Mouse (Mus musculus) T-helper 1 cell (primary cell): ENCODE data around the gene Gabrg3.
"Not testable (repeated sequence)": the region's sequence is repeated elsewhere in the genome, so short reads cannot be mapped to it uniquely, and the experiment has no call there.

Experiments
- in situ Hi-C: fragments of 300-600 bp; cut with MboI, MseI; formaldehyde crosslinking; loops from one replicate; pipeline ENCODE4 v1.15.1; 2025; ENCODE audit warnings: high pct_unique_total_duplicates

Gene Gabrg3

DNA sequence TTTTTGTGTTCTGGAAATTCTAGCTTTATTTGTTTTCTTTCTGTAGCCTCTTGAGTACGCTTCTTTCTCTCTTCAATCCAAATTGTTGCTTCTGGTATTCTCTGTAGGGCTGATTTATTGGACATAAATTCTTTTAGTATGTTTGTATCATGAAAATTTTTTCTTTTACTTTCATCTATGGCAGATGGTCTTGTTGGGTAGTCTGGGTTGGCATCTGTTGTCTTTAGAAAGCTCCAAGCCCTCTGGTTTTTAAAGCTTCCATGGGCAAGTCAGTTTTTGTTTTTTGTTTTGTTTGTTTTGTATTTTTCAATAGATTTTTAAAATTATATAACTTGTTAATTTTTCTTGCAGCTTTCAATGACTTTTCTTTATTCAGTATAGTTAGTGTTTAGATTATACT lies 72.0 kb downstream of the Gabrg3 start:
- in situ Hi-C loops = no loop called here

DNA sequence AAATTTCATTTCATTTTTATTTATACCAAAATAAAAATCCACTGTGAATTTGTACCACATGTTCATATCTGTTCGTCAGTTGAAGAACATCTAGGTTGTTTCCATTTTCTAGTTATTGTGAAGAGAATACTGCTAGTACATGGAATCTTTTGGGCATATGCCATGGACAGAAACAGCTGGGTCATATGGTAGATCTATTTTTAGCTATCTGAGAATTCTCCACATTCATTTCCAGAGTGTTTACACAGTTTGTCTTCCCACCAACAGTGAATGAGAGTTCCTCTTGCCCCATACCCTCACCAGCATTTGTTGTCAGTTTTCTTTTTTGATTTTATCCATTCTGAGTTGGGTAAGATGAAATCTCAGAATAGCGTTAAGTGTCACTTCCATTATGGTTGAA lies 75.0 kb downstream of the Gabrg3 start:
- in situ Hi-C loops = no loop called here

DNA sequence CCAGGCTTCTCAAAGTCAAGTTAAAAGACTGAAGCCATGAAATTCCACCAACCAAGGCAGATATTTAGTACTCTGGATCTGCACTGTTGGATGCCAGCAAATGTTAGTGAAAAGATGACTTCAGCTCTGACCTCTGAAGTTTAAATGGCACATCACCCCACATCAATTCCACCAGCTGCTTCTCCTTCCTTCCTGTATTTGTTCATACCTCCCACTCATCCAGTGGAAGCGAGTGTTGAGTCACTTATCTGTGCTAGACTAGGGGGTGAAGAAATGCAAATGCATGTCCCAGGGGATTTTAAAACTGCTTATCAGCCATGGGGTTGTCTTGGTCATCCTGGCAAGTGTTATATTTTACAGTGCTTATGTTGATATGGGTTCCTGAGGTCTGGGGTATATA lies 79.7 kb downstream of the Gabrg3 start:
- in situ Hi-C loops = no loop called here

DNA sequence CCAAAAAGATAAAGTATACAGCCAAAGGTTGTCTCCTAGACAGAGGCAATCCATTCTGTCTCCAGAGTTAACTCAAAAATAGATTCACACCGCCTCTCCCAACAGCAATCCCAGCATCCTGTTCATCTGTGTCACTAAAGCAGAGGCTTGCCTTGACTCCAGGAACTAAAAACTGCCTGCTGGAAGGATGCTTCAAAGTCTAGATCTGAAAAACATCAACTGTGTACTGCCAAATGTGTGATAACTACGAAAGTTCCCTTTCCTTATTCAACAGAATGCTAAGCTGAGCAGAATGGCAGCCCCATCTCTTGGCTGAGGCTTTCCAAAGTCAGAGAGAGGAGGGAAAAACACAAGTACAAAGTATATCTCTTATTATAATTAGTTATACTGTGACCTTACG lies 90.3 kb downstream of the Gabrg3 start:
- in situ Hi-C loops = no loop called here

DNA sequence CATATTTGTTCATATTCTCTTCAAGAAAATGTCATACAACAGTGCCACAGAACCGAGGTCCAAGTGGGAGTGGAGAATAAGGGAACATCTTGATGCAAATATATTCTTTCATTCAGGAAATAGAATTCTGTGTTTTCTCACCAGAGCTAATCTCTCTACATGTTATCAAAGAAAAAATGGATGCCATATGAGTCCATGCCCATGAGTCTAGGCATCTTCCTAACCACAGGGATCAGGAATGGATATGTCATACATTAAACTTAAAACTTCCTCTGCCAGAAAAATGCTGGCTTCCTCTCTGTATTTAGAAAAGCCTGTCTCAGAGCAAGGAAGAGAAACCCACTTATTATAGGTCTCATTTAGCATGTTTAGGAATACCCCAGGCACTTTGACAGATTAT lies 92.9 kb downstream of the Gabrg3 start:
- in situ Hi-C loops = no loop called here

DNA sequence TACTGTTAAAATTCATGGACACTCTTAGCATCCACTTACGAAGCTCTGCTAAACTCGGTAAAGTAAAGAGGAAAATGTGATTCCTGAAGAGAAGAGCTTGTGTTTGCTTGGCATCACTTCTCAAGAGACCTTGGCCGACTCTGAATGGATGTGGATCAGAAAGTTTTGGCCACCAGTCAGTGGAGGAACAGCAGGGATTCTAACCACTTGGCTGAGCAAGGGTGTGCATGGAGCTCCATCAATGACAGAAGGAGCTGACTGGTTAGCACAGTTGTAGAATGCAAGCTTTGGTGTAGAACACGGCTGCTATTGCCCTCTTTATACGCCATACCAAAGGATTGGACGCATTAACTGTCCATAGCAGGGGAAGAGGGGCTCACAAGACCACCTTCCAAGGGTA lies 93.4 kb downstream of the Gabrg3 start:
- in situ Hi-C loops = no loop called here

DNA sequence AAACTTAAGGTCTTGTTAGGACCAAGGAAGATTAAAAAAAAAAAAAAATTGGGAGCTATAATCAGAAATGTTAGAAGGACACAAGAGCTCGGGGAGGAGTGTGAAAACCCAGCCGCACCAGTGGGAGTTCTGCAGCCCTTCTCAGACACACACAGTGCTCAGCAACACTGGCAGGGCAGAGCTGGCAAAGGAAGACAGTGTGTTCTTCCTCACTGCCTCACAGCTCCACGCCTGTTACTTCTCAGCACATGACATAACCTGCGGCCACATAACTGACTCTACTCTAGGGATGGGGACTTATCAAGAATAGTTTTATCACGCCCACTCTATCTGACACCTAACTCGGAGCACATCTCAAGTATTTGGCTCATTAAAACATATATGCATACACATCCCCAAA lies 103.8 kb downstream of the Gabrg3 start:
- in situ Hi-C loops = no loop called here

DNA sequence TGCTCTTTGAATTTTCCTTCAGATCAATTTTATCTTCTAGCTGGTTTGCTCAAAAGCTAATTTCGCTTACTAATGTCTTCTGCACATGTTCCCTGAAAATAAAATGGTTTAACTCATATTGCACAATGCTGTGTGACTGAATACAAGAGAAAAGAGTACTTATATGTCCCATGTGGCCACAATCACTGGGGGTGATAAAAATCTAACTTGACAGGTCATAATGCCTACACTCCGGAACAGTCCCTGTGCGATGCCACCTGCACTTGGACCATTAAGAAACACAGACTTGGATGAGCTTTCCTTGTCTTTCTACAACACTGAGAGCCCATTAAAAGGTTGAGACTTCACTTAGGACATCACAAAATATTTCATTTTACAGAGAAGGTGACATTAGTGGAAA lies 108.1 kb downstream of the Gabrg3 start:
- in situ Hi-C loops = no loop called here

DNA sequence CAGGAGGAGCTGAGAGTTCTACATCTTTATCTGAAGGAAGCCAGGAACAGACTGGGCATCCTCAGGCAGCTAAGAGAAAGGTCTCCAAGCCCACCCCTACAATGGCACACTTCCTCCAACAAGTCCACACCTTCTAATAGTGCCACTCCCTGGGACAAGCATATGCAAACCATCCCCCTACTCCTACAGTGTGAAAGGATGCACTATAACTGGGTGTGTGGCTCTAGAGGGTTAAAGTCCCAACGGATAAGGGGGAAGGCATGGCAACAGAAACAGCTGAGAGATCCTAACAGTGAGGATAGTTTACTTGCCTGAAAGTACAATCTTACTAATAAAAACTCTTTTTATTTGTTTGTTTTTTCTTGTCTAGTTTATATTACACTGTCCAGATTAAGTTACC lies 126.8 kb downstream of the Gabrg3 start:
- in situ Hi-C loops = no loop called here

DNA sequence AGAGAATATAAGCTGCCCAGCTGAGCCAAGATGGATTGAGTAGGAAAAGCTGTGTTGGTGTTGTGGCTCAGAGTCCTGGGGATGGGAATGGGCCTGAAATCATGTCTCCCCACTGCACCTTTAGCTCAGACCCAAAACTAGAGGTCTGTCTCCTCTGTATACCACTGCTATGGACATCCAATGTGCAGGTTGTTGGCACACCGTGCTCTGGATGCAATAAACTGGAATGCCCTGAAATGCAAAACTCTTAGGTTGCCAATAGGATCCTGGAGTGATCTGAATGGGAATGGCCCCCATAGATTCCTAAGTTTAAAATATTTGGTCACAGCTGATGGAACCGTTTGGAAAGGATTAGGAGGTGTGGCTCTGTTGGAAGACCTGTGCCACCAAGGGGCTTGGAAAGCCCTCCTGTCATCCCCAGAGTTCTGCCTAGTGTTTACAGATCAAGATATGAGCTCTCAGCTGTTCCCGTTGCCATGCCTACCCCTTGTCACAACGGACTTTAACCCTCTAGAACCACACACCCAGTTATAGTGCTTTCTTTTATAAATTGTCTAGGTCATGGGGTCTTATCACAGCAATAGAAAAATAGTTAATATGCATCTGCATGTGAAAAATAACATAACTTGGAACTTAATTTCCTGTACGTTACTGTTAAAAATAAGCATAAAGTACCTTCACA lies 128.0 kb downstream of the Gabrg3 start:
- in situ Hi-C loops = no loop called here

DNA sequence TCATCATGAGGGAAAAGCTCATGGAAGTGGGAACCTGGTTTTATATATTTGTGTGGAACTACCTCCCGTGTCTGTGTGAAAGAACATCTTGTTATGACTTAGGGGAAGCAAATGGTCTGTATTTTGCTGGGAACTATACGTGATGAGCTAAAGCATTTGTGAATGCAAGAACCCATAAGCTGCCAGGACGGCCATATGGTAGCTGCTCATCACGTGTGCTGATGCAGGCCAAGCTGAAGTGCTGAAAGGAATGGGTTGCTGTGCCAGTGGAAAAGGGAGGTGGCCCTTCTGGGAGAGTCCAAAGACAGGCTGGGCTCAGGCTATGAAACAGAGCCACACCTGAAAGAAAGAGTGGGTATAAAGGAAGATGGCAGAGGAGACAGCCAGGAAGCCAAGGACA lies 143.0 kb downstream of the Gabrg3 start:
- in situ Hi-C loops = no loop called here

DNA sequence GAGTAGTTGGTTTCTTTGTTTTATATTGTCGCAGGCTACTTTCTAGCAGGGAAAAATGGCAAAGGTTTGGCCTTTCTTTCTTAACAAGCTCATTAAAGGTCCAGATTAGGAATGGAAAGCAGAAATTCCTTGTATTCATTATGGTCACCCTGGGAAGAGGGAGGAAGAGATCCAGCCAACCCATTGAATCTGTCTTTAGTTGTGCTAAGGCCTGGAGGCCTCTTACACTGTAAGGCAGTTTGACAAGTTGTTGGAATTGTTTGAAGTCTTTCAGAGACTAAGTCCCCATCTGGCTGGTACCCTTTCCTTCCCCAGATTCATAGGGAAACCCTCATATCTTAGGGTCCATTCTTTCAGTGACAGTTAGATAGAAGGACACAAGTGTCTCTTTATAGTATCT lies 172.9 kb downstream of the Gabrg3 start:
- in situ Hi-C loops = no loop called here

DNA sequence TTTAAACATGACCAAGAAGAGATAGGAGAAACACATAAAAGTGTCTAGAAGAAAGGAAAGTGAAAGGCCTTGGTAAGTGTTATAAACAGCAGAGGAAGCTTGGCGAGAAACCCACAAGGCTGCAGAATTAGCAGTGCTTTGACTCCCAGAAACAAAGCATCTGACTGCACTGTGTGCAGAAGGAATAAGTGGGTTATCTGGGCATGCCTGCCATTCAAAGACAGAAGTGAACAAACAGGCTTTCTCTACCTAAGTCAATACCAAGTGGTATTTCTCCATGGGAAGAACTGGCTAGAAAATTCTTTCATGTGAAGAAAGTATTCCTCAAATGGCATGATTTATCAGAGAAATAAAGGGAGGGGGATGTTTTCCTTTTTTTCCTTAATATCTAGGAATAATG lies 201.0 kb downstream of the Gabrg3 start:
- in situ Hi-C loops = no loop called here

DNA sequence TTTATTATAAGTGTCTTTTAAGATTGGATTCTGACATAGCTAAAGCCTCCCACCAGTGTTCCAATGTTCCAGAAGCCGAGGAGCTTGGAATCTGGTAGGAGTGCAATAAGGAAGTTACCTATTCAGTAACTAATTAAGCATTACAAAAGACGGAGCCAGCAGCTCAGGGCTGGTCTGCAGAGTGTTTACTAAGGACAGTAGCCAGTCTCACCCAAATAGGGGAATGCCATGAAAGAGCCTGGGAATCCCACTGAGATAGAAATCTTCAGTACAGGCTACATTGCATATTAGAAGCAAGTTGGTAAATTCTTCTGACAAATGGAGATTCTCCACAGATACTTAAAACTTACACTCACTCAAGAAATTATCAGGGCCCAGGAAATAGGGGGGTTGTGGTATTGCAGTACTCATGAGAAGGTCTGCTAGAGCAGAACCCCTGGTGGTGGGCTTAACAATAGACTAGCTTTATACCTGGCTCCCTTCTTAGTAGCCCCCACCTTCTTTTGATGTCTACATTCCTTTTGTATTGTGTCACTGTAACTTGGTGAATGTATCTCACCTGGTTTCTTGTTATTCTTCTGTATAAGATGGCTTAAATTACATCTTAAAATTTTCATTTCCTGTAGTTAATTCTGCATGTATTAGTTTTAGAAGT lies 211.0 kb downstream of the Gabrg3 start:
- in situ Hi-C loops = not testable (repeated sequence)

DNA sequence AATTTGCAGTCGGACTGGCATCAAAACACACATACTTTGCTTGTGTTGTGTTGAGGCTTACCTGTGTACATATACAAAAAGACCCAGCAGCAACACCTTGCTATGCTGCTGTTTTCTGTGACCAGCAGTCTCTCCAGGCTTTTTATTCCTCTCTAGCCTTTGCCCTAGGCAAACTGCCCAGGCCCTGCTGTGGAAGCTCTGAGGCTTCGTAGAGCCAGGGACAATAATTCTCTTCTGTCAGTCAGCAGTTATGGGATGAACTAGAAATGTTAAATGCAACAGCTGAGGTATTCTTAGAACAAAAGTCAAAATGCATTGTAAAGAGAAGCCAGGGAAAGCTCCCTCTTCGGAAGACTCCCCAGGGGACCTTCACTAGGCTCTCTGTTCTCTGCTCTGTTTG lies 220.1 kb downstream of the Gabrg3 start:
- in situ Hi-C loops = no loop called here

DNA sequence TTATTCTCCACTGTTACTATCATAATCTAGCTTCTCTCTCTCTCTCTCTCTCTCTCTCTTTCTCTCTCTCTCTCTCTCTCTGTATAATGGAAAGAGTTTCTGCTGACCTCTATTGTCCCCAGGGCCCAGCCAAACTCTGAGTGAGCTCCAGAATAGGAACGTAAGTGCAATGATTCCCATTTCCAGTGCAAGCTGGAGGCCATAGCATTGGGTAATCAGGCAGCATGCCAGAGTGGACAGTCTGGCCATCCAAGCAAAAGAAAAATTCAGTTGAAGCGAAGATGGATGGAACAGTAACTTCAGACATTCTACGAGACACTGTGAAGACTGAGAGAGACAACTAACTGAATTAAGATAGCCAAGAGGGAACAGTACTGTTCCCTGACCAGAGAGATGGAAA lies 228.8 kb downstream of the Gabrg3 start:
- in situ Hi-C loops = no loop called here

DNA sequence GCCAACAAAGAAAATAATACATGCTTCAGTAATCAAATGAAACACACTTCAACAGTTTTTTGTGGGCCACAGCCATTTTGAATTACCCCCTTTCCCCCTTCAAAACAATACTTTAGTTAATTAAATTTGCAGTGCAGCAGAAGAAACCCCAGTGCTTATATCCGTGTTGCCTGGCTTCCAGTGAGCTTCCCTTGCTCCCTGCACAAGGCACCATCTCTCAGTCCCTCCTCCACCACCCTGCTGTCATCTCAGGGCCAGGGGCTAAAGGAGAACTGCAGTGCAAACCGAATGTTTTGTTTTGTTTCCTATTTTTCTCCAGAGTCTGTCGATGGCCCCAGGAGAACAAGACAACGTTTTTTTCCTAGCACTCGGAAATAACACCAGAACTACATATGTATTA lies 233.2 kb downstream of the Gabrg3 start:
- in situ Hi-C loops = no loop called here

DNA sequence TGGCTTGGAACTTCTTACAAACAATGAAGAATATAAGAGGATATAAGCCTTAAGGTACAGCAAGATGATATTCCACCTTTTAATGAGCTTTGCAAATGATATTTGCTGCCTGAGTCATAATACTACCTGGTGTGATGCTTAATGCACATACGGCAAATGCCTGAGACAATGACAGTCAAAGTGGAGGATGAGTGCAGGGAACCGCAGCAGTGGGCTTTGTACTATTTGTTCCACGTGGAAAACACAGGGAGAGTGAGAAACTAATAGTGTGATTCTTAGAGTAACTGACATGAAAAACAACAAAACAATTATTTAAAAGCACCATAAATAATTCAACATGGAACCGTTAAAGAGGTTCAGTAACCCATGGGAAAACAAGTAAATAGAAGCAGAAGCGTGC lies 236.2 kb downstream of the Gabrg3 start:
- in situ Hi-C loops = no loop called here

DNA sequence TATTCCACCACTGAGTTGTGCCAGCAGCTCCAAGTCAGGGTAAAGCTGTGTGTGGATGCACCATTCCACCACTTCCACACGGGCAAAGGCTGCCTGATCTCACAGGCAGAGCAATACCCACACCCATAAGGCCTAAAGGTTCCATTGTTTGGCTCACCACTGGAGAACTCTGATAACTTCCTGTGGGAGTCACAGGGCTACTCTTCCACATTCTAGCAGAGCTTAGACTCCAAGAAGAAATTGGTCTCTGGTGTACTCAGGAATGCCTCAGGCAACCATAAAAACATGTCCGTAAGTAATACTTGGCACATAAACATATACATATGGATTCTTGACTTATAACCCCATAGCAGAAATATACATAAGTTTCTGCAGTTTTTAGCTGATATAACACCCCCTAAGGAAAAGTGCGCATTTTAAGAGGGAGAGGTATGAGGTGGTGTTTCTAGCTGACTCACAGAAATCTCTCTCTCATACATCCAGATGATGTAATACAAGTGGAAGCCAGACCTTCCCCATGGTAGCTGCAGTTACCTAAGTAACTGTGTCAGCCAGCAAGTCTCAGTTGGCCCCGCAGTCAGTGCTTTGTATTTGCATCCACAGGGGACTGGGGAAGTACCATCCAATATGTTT lies 248.8 kb downstream of the Gabrg3 start:
- in situ Hi-C loops = no loop called here

DNA sequence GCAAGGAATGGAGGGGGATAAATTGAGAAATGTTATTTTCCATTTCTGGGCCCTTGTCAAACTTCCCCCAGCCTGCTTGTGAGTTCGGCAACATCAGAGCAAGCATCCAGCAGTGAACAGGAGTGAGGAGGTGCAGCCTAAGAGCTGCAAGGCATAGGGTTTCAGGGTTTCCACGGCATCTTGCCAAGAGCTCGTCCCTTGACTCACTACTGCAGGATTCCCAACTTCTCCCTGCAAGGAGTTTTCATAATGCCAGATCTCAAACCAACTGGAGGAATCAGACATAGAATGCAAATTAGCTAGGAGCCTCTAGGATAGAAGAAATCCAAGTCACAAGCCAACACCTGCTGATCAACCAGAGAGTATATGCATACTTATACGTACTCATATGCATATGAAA lies 254.0 kb downstream of the Gabrg3 start:
- in situ Hi-C loops = no loop called here

DNA sequence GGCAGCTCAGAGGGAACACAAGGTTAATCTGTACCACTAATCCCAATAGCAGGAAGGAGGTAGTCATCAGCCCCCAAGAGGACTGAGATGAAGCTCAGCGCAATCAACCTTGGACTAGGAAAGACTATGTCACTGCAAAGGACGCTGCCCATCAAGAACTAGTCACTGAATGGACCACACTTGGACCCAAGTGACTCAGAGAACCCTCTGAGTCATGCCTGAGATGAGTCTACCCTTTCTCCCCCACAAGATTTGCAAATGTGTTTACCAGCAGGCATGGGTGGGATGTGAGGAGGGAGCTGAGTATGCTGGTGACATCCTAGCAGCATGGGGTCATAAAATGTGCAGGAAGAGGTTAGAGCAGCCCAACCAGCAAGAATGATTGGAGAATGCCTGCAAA lies 254.5 kb downstream of the Gabrg3 start:
- in situ Hi-C loops = no loop called here

DNA sequence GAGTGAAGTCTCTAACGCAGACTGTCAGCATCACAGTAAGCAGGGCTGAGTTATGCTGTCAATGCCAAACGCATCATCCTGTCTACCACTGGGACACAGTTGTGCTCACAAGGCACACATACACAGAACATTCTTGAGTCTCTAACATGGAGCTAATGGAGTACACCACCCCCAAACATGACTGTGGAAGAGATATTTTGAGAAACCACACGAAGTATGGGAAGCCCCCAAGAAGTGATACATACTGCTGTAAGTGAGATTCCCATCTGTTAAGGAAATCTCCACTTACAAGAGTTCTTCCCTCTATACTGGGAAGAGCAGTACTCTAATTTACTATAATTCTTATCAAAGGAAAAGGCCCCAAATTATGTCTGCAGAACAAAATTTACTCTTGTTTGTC lies 286.9 kb downstream of the Gabrg3 start:
- in situ Hi-C loops = no loop called here

DNA sequence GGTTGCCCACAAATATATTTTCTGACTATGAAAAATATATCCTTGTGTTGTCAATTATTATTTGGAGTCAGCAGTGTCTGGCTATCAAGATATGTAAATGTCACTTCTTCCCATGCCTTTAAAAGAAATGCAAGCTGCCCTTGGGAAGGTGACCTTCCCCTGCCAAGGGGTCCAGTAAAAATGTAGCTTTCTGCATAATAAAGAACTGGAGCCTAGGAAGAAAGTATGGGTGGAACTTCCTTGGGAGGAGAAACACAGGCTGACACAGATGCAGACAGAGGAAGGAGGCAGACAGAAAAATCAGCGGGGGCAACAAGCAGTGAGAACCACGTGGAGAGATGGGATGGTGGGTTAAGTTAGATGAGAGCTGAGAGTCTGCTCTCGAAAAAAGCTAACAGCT lies 304.9 kb downstream of the Gabrg3 start:
- in situ Hi-C loops = no loop called here
